Mouse (Mus musculus): ENCODE measurements around the gene Entpd6.
A peak's percentile ranks its signal among the peaks of the same experiment; 100 is the strongest.

Gene Entpd6

GRCm38 (mm10) chr2:150748854-150749253, at the start of gene Entpd6:
Entpd6 (plus strand) TSS chr2:150749042.
- peak; percentile 94 to 95 for DNase-seq (ENCODE audit: low spot score in 2 of 2)

- no peak for DNase-seq (ENCODE audit: low spot score in 2 of 2)
These were observed 36.6 kb upstream of the Entpd6 start for GRCm38 (mm10) chr2:150712167-150712674.

GRCm38 (mm10) chr2:150735756-150736576, 12.9 kb upstream of the Entpd6 start:
- DNase-seq (ENCODE audit: low spot score in 2 of 2): no peak

- DNase-seq (ENCODE audit: low spot score in 2 of 2): no peak
These were observed 11.0 kb upstream of the Entpd6 start for GRCm38 (mm10) chr2:150737881-150738280.

- DNase-seq (ENCODE audit: low spot score in 2 of 2): no peak
These were observed 8.5 kb upstream of the Entpd6 start for GRCm38 (mm10) chr2:150740145-150740841.

- no peak for DNase-seq (ENCODE audit: low spot score in 2 of 2)
These were observed 7.4 kb upstream of the Entpd6 start for GRCm38 (mm10) chr2:150741405-150741804.

GRCm38 (mm10) chr2:150745016-150745415, 3.8 kb upstream of the Entpd6 start:
- DNase-seq (ENCODE audit: low spot score in 2 of 2): no peak

- DNase-seq (ENCODE audit: low spot score in 2 of 2): no peak
These were observed 441 bp downstream of the Entpd6 start for GRCm38 (mm10) chr2:150749283-150749682.

GRCm38 (mm10) chr2:150750129-150750979, 1.5 kb downstream of the Entpd6 start:
- DNase-seq (ENCODE audit: low spot score in 2 of 2): no peak

- no peak for DNase-seq (ENCODE audit: low spot score in 2 of 2)
These were observed 6.2 kb downstream of the Entpd6 start for GRCm38 (mm10) chr2:150755016-150755415.

- DNase-seq (ENCODE audit: low spot score in 2 of 2): no peak
These were observed 12.6 kb downstream of the Entpd6 start for GRCm38 (mm10) chr2:150761476-150761875.

- no peak for DNase-seq (ENCODE audit: low spot score in 2 of 2)
These were observed 16.8 kb downstream of the Entpd6 start for GRCm38 (mm10) chr2:150765619-150766018.

- no peak for DNase-seq (ENCODE audit: low spot score in 2 of 2)
These were observed 17.4 kb downstream of the Entpd6 start for GRCm38 (mm10) chr2:150766083-150766862.

- no peak for DNase-seq (ENCODE audit: low spot score in 2 of 2)
These were observed 19.8 kb downstream of the Entpd6 start for GRCm38 (mm10) chr2:150768678-150769077.

- DNase-seq (ENCODE audit: low spot score in 2 of 2): no peak
These were observed 21.9 kb downstream of the Entpd6 start for GRCm38 (mm10) chr2:150770747-150771146.

- DNase-seq (ENCODE audit: low spot score in 2 of 2): no peak
These were observed 22.3 kb downstream of the Entpd6 start for GRCm38 (mm10) chr2:150771169-150771568.

GRCm38 (mm10) chr2:150771996-150772395, 23.2 kb downstream of the Entpd6 start:
- DNase-seq (ENCODE audit: low spot score in 2 of 2): no peak

GRCm38 (mm10) chr2:150772466-150773119, 23.8 kb downstream of the Entpd6 start:
- no peak for DNase-seq (ENCODE audit: low spot score in 2 of 2)

GRCm38 (mm10) chr2:150782801-150783200, 34.0 kb downstream of the Entpd6 start:
- no peak for DNase-seq (ENCODE audit: low spot score in 2 of 2)
